20 mouse cellular contexts compared by ENCODE assay signal in the genomic region with DNA sequence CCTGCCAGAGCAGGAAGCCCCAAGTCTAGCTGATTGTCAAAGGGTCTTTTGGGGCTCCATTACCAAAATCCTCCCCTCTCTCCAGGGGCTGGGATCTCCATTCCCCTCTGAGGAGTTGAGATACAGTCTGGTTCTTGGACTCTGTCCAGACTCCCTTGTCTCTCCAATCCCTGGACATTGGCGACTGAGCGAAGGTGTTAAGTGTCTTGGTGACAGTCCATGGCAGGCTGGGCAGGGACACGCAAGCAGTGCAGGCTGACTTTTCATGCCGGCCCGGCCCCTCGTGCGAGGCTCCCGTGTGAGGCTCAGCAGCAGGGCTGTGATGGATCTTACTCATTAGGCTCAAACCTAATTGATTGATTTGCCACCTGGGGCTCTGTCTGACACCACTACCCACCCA. TPM values are rescaled to one million over a fixed set of nuclear protein-coding genes. Genes with fewer than 3 reads are reported as not detected.
A peak's percentile ranks its signal among the peaks of the same experiment; 100 is the strongest.
DNase-seq lines count a peak whose midpoint lies in the region; ATAC-seq and TF ChIP-seq lines count a peak whose summit lies in the region.
"Had no signal": no experiment of that assay in that cellular context is flagged by ENCODE, and none has a peak within 500 bp of the region (broad histone marks: within the 10 kb centered on the region; RNA-seq: fewer than 3 reads in every experiment).

No protein-coding gene starts in this region.

- 85% methylated on average over 8 of the region's 8 CpGs for WGBS in midbrain, embryonic 13.5 days
- 80% methylated on average over 8 of the region's 8 CpGs for WGBS in midbrain, embryonic 16.5 days
- 35% methylated on average over 8 of the region's 8 CpGs for WGBS in heart, embryonic 16.5 days

- peaks cover 29% of the 10 kb centered on the region for H3K4me1 ChIP-seq in midbrain, embryonic 13.5 days (replicated peaks)
- H3K4me1 ChIP-seq in midbrain, embryonic 16.5 days (ENCODE audit: control insufficient read depth, insufficient read depth, low read length): peaks cover 7% of the 10 kb centered on the region
- H3K4me1 ChIP-seq in heart, embryonic 16.5 days (ENCODE audit: control insufficient read depth, insufficient read depth, low read length): peaks cover 73% of the 10 kb centered on the region
- H3K4me1 ChIP-seq: limb, embryonic 13.5 days had no signal

- no peak overlapping the region for H3K4me2 ChIP-seq in midbrain, embryonic 13.5 days (replicated peaks)
- no peak overlapping the region for H3K4me2 ChIP-seq in midbrain, embryonic 16.5 days (ENCODE audit: low read length)
- H3K4me2 ChIP-seq in heart, embryonic 16.5 days (ENCODE audit: low read depth, low read length): no peak overlapping the region
- H3K4me2 ChIP-seq: limb, embryonic 13.5 days; neural tube, embryonic 15.5 days had no signal

- no peaks in the 10 kb centered on the region for H3K9me3 ChIP-seq in midbrain, embryonic 13.5 days
- H3K9me3 ChIP-seq in midbrain, embryonic 16.5 days (replicated peaks; ENCODE audit: control insufficient read depth, low read length, poor library complexity, severe bottlenecking): no peaks in the 10 kb centered on the region
- no peaks in the 10 kb centered on the region for H3K9me3 ChIP-seq in heart, embryonic 16.5 days (replicated peaks; ENCODE audit: control insufficient read depth, low read length)
- H3K9me3 ChIP-seq: limb, embryonic 13.5 days; neural tube, embryonic 15.5 days had no signal

- TF ChIP-seq CTCF in gastrocnemius, adult 2 months (IDR thresholded peaks at IDR 0.05): no peak

- H3K36me3 ChIP-seq in midbrain, embryonic 13.5 days: peaks cover 51% of the 10 kb centered on the region
- H3K36me3 ChIP-seq in midbrain, embryonic 16.5 days (ENCODE audit: control insufficient read depth, insufficient read depth, low read length): peaks cover 17% of the 10 kb centered on the region
- H3K36me3 ChIP-seq in heart, embryonic 16.5 days (ENCODE audit: control insufficient read depth, insufficient read depth): peaks cover 16% of the 10 kb centered on the region

- intact Hi-C loops in gastrocnemius, adult 2 months (cut with DNase I): loop anchor here (10.0 kb wide), 1 partner anchor 331 kb away; a partner anchor contains a TSS

- no peaks in the 10 kb centered on the region for H3K27me3 ChIP-seq in midbrain, embryonic 13.5 days
- no peaks in the 10 kb centered on the region for H3K27me3 ChIP-seq in midbrain, embryonic 16.5 days (ENCODE audit: control insufficient read depth, insufficient read depth, low read depth, low read length)
- H3K27me3 ChIP-seq in heart, embryonic 16.5 days (ENCODE audit: control insufficient read depth, insufficient read depth, low read length): no peaks in the 10 kb centered on the region
- H3K27me3 ChIP-seq: limb, embryonic 13.5 days; neural tube, embryonic 15.5 days had no signal

- no peak for ATAC-seq in midbrain, embryonic 13.5 days
- ATAC-seq in midbrain, embryonic 16.5 days: no peak
- peak; percentile 77 for ATAC-seq in heart, embryonic 16.5 days (replicated peaks; ENCODE audit: extremely low read depth, insufficient read depth, low FRiP score)

- H3K4me3 ChIP-seq in gastrocnemius, adult 2 months: no peak overlapping the region
- no peak overlapping the region for H3K4me3 ChIP-seq in midbrain, embryonic 13.5 days (replicated peaks)
- no peak overlapping the region for H3K4me3 ChIP-seq in midbrain, embryonic 16.5 days (ENCODE audit: low read depth, low read length)
- H3K4me3 ChIP-seq in heart, embryonic 16.5 days (ENCODE audit: low read length): no peak overlapping the region
- H3K4me3 ChIP-seq: limb, embryonic 13.5 days; myocyte; neural tube, embryonic 15.5 days had no signal

- DNase-seq in gastrocnemius, adult 2 months: peak; percentile 75
- no peak for DNase-seq in gastrocnemius, postnatal 25 days
- no peak for DNase-seq in testis, postnatal 10 days (ENCODE audit: low spot score)
- no peak for DNase-seq in right cerebral cortex, postnatal 25 days
- DNase-seq: adrenal gland, postnatal 10 days; cerebellum, adult 18-20 months; kidney, adult 2 months; kidney, postnatal 14 days; layer of hippocampus, adult 9-11 months; right cerebral cortex, postnatal 4 days; thymus, postnatal 4 days had no signal

- 0 out of 2 replicates have a peak overlapping the region, but pooled peaks have one; percentile 17 for H3K9ac ChIP-seq in midbrain, embryonic 13.5 days (replicated peaks)
- H3K9ac ChIP-seq in midbrain, embryonic 16.5 days (ENCODE audit: low read depth, low read length): no peak overlapping the region
- H3K9ac ChIP-seq in heart, embryonic 16.5 days (ENCODE audit: low read length): peak overlapping the region; percentile 50
- H3K9ac ChIP-seq: limb, embryonic 13.5 days; neural tube, embryonic 15.5 days had no signal

- peak overlapping the region; percentile 70 for H3K27ac ChIP-seq in gastrocnemius, adult 2 months
- no peak overlapping the region for H3K27ac ChIP-seq in midbrain, embryonic 13.5 days
- H3K27ac ChIP-seq in midbrain, embryonic 16.5 days (ENCODE audit: low read length): no peak overlapping the region
- peak overlapping the region; percentile 89 for H3K27ac ChIP-seq in heart, embryonic 16.5 days (ENCODE audit: low read length)
- H3K27ac ChIP-seq: limb, embryonic 13.5 days; neural tube, embryonic 15.5 days had no signal

RNA-seq across cellular contexts. Expression of a gene that starts 9.3 kb away (rescaled TPM):
- 1,000 to 10,000 TPM; 3,050 to 3,067 TPM for total RNA-seq in gastrocnemius, adult 2 months (2021)
- 1,000 to 10,000 TPM; 2,256 to 3,626 TPM for total RNA-seq in gastrocnemius, postnatal 25 days (2021)
- 0.23 and 0.28 TPM in 2 replicates for polyA plus RNA-seq in midbrain, embryonic 13.5 days (2015; fragmentation: Nextera tagmentation; extraction: Ambion mirVana)
- polyA plus RNA-seq in midbrain, embryonic 16.5 days (2015; fragmentation: Nextera tagmentation; extraction: Ambion mirVana): 0.22 TPM in 1 of 2 replicates, not detected in the other
- polyA plus RNA-seq in heart, embryonic 16.5 days (2015; fragmentation: Nextera tagmentation; extraction: Ambion mirVana): 175 TPM in 2 replicates
- total RNA-seq: hematopoietic stem cell, adult 5-6 weeks; megakaryocyte-erythroid progenitor cell, adult 5-6 weeks had no signal
- polyA plus RNA-seq: testis, adult 2 months had no signal

RNA-seq across cellular contexts. Expression of a gene that starts 12.0 kb away (rescaled TPM):
- total RNA-seq in gastrocnemius, adult 2 months (2021): 1 to 10 TPM; 1.8 to 5.9 TPM
- 1 to 10 TPM in 1 of 2 experiments, under 1 TPM in 1; 0.87 to 2.9 TPM for total RNA-seq in gastrocnemius, postnatal 25 days (2021)
- polyA plus RNA-seq in midbrain, embryonic 13.5 days (2015; fragmentation: Nextera tagmentation; extraction: Ambion mirVana): 0.23 TPM in 1 of 2 replicates, not detected in the other
- 1.5 and 1.7 TPM in 2 replicates for polyA plus RNA-seq in midbrain, embryonic 16.5 days (2015; fragmentation: Nextera tagmentation; extraction: Ambion mirVana)
- polyA plus RNA-seq in heart, embryonic 16.5 days (2015; fragmentation: Nextera tagmentation; extraction: Ambion mirVana): 0.37 and 0.39 TPM in 2 replicates
- total RNA-seq: hematopoietic stem cell, adult 5-6 weeks; megakaryocyte-erythroid progenitor cell, adult 5-6 weeks had no signal
- polyA plus RNA-seq: kidney, adult 2 months had no signal

RNA-seq across cellular contexts. Expression of a gene that starts 16.1 kb away (rescaled TPM):
- total RNA-seq in gastrocnemius, adult 2 months (2021): 10 to 100 TPM; 11.8 to 12.1 TPM
- 10 to 100 TPM in 1 of 2 experiments, 1 to 10 TPM in 1; 9.6 to 11.8 TPM for total RNA-seq in gastrocnemius, postnatal 25 days (2021)
- polyA plus RNA-seq in midbrain, embryonic 13.5 days (2015; fragmentation: Nextera tagmentation; extraction: Ambion mirVana): 44.5 and 46.9 TPM in 2 replicates
- polyA plus RNA-seq in midbrain, embryonic 16.5 days (2015; fragmentation: Nextera tagmentation; extraction: Ambion mirVana): 32.9 and 37.0 TPM in 2 replicates
- 43.0 and 43.2 TPM in 2 replicates for polyA plus RNA-seq in heart, embryonic 16.5 days (2015; fragmentation: Nextera tagmentation; extraction: Ambion mirVana)

RNA-seq across cellular contexts. Expression of a gene that starts 26.0 kb away (rescaled TPM):
- total RNA-seq in gastrocnemius, adult 2 months (2021): 1 to 10 TPM; 2.2 to 3.0 TPM
- 1 to 10 TPM; 1.9 to 2.1 TPM for total RNA-seq in gastrocnemius, postnatal 25 days (2021)
- polyA plus RNA-seq in midbrain, embryonic 13.5 days (2015; fragmentation: Nextera tagmentation; extraction: Ambion mirVana): 9.2 and 10.7 TPM in 2 replicates
- polyA plus RNA-seq in midbrain, embryonic 16.5 days (2015; fragmentation: Nextera tagmentation; extraction: Ambion mirVana): 7.4 and 8.6 TPM in 2 replicates
- 18.0 and 19.0 TPM in 2 replicates for polyA plus RNA-seq in heart, embryonic 16.5 days (2015; fragmentation: Nextera tagmentation; extraction: Ambion mirVana)

RNA-seq across cellular contexts. Expression of a gene that starts 26.1 kb away (rescaled TPM):
- total RNA-seq in gastrocnemius, adult 2 months (2021): not detected
- under 1 TPM in 1 of 2 experiments, not detected in 1; 0.35 TPM for total RNA-seq in gastrocnemius, postnatal 25 days (2021)
- 0.73 and 1.9 TPM in 2 replicates for polyA plus RNA-seq in midbrain, embryonic 13.5 days (2015; fragmentation: Nextera tagmentation; extraction: Ambion mirVana)
- polyA plus RNA-seq in midbrain, embryonic 16.5 days (2015; fragmentation: Nextera tagmentation; extraction: Ambion mirVana): 2.4 and 2.9 TPM in 2 replicates
- 74.0 and 75.8 TPM in 2 replicates for polyA plus RNA-seq in heart, embryonic 16.5 days (2015; fragmentation: Nextera tagmentation; extraction: Ambion mirVana)
- total RNA-seq: megakaryocyte-erythroid progenitor cell, adult 5-6 weeks had no signal
- polyA plus RNA-seq: myocyte had no signal

Comparison
In these comparisons a context has a peak if more than half of its experiments do, and no peak if none do; other contexts are left out.
1. H3K27ac ChIP-seq: peak in gastrocnemius, adult 2 months (single experiment) and heart, embryonic 16.5 days (single experiment); none in midbrain, embryonic 13.5 days (single experiment) and midbrain, embryonic 16.5 days (single experiment).
2. RNA of a gene that starts 9.3 kb away (polyA plus RNA-seq): 175 TPM in heart, embryonic 16.5 days; 0.23 to 0.28 TPM in midbrain, embryonic 13.5 days and 0.22 TPM in midbrain, embryonic 16.5 days; every median in the first group is over 100 times any median in the second.